Mouse (Mus musculus) hindbrain, postnatal 0 days (tissue): ENCODE measurements around the gene Nap1l4. TPM values are rescaled to one million over a fixed set of nuclear protein-coding genes. Genes with fewer than 3 reads are reported as not detected.

Experiments used
- ATAC-seq: fragments of 200-750 bp; cut with Nextera tagmentation; 2 replicates; pipeline ENCODE4 v1.8.0; 2017; ENCODE audit warnings: mild to moderate bottlenecking, moderate TSS enrichment, moderate library complexity
- DNase-seq: peaks from one replicate; pipeline ENCODE4 v3.0.0-alpha.2; 2015; ENCODE audit warnings: low spot score
- H3K27ac ChIP-seq: fragments of 300-500 bp; sonication (generic); 2 replicates; pipeline ENCODE4 v1.5.1; 2014; ENCODE audit warnings: mild to moderate bottlenecking
- H3K27me3 ChIP-seq: fragments of 300-500 bp; sonication (generic); 2 replicates; pipeline ENCODE4 v1.6.1; 2014; ENCODE audit warnings: low read length, mixed read lengths; ENCODE audit not compliant: insufficient read depth
- H3K36me3 ChIP-seq: fragments of 300-500 bp; sonication (generic); 2 replicates; pipeline ENCODE4 v1.6.1; 2014; ENCODE audit warnings: low read length, mixed read lengths; ENCODE audit not compliant: insufficient read depth
- H3K4me1 ChIP-seq: fragments of 300-500 bp; sonication (generic); 2 replicates; pipeline ENCODE4 v1.6.1; 2014; ENCODE audit warnings: antibody characterized with exemption, low read length, mixed read lengths; ENCODE audit not compliant: insufficient read depth
- H3K4me2 ChIP-seq: fragments of 300-500 bp; sonication (generic); 2 replicates; pipeline ENCODE4 v1.6.1; 2014; ENCODE audit warnings: low read depth, mild to moderate bottlenecking, low read length, moderate library complexity, mixed read lengths
- H3K4me3 ChIP-seq: fragments of 300-500 bp; sonication (generic); 2 replicates; pipeline ENCODE4 v1.5.1; 2014; ENCODE audit warnings: low read length
- H3K9ac ChIP-seq: fragments of 300-500 bp; sonication (generic); replicated peaks from 2 replicates; pipeline ENCODE4 v1.6.1; 2014; ENCODE audit warnings: mild to moderate bottlenecking, low read length, moderate library complexity, mixed read lengths
- H3K9me3 ChIP-seq: fragments of 300-500 bp; sonication (generic); 2 replicates; pipeline ENCODE4 v1.6.1; 2016; ENCODE audit warnings: low read length, mixed read lengths
- CTCF ChIP-seq: IDR thresholded peaks from 2 replicates; pipeline ENCODE4 v1.5.1; 2016; ENCODE audit warnings: antibody characterized with exemption, control low read depth, low read depth
- WGBS: fragments of 180-500 bp; shearing (Covaris S2); extraction: QIAGEN DNeasy Blood & Tissue Kit; methylation state at CpG from one replicate; pipeline ENCODE4 v1.1.7; 2014; 5-methylcytosine and 5-hydroxymethylcytosine counted together
- polyA plus RNA-seq: library from polyadenylated mRNA; unstranded; fragments of >200 nt; fragmentation: Nextera tagmentation; extraction: Ambion mirVana; gene quantifications from 2 replicates; pipeline ENCODE4 v1.2.1, GENCODE M21; 2015
- total RNA-seq: library from RNA; depleted of rRNA; stranded (reverse); fragments of >200 nt; gene quantifications from 2 replicates; pipeline ENCODE4 v1.2.3, GENCODE M21; 2014

The Nap1l4 gene
- total and polyA plus RNA-seq, 2 experiments from 2014 or later: 140 to 253 TPM

- no peak for ATAC-seq
- Histone ChIP-seq H3K4me2 (no peak overlapping the region), H3K9me3 (no peaks in the 10 kb centered on the region), H3K4me1 (no peaks in the 10 kb centered on the region), H3K36me3 (peaks cover 82% of the 10 kb centered on the region), H3K9ac (no peak overlapping the region), H3K4me3 (no peak overlapping the region), H3K27me3 (no peaks in the 10 kb centered on the region), H3K27ac (no peak overlapping the region)
- DNase-seq: no peak
- TF ChIP-seq CTCF: no peak
- WGBS: 92% methylated on average over 2 of the region's 2 CpGs
Measured at GRCm38 (mm10) chr7:143533284-143533683, 15.6 kb downstream of the Nap1l4 start.

GRCm38 (mm10) chr7:143532410-143532809 is 16.5 kb downstream of the Nap1l4 start:
- H3K9ac ChIP-seq: no peak overlapping the region
- no peak for TF ChIP-seq CTCF

GRCm38 (mm10) chr7:143519333-143519732 is 29.6 kb downstream of the Nap1l4 start:
- Histone ChIP-seq H3K9me3 (no peaks in the 10 kb centered on the region), H3K27ac (no peak overlapping the region), H3K4me3 (no peak overlapping the region), H3K4me2 (no peak overlapping the region), H3K27me3 (no peaks in the 10 kb centered on the region), H3K9ac (no peak overlapping the region), H3K4me1 (no peaks in the 10 kb centered on the region), H3K36me3 (peaks cover 90% of the 10 kb centered on the region)
- WGBS: 85% methylated on average over 4 of the region's 4 CpGs
- no peak for ATAC-seq
- no peak for DNase-seq
- no peak for TF ChIP-seq CTCF

More at GRCm38 (mm10) chr7:143532410-143532809, 16.5 kb downstream of the Nap1l4 start:
- Histone ChIP-seq H3K36me3 (peaks cover 82% of the 10 kb centered on the region), H3K27me3 (no peaks in the 10 kb centered on the region), H3K4me3 (no peak overlapping the region), H3K4me2 (no peak overlapping the region), H3K4me1 (no peaks in the 10 kb centered on the region), H3K27ac (no peak overlapping the region), H3K9me3 (no peaks in the 10 kb centered on the region)
- DNase-seq (no peak), ATAC-seq (no peak)
- WGBS: 75% methylated on average over 1 of the region's 1 CpGs

- peaks cover 61% of the 10 kb centered on the region for H3K36me3 ChIP-seq
- no peaks in the 10 kb centered on the region for H3K27me3 ChIP-seq
Measured at GRCm38 (mm10) chr7:143514416-143514768, 34.5 kb downstream of the Nap1l4 start.

GRCm38 (mm10) chr7:143513763-143514415 is 35.0 kb downstream of the Nap1l4 start:
- Histone ChIP-seq H3K36me3 (peaks cover 57% of the 10 kb centered on the region), H3K4me3 (no peak overlapping the region), H3K27ac (no peak overlapping the region), H3K4me1 (no peaks in the 10 kb centered on the region), H3K9ac (no peak overlapping the region), H3K27me3 (no peaks in the 10 kb centered on the region), H3K9me3 (no peaks in the 10 kb centered on the region), H3K4me2 (no peak overlapping the region)
- DNase-seq (no peak), ATAC-seq (no peak)
- TF ChIP-seq CTCF: no peak
- WGBS: 91% methylated on average over 10 of the region's 10 CpGs

More at GRCm38 (mm10) chr7:143514416-143514768, 34.5 kb downstream of the Nap1l4 start:
- H3K4me2 ChIP-seq: no peak overlapping the region
- no peak overlapping the region for H3K9ac ChIP-seq
- no peak for TF ChIP-seq CTCF
- H3K27ac ChIP-seq: no peak overlapping the region
- no peaks in the 10 kb centered on the region for H3K9me3 ChIP-seq
- DNase-seq (no peak), ATAC-seq (no peak)
- no peak overlapping the region for H3K4me3 ChIP-seq
- 95% methylated on average over 4 of the region's 4 CpGs for WGBS
- H3K4me1 ChIP-seq: no peaks in the 10 kb centered on the region

- Histone ChIP-seq H3K9ac (no peak overlapping the region), H3K36me3 (peaks cover 32% of the 10 kb centered on the region), H3K4me3 (no peak overlapping the region), H3K4me2 (no peak overlapping the region), H3K27me3 (no peaks in the 10 kb centered on the region), H3K27ac (no peak overlapping the region), H3K9me3 (no peaks in the 10 kb centered on the region), H3K4me1 (no peaks in the 10 kb centered on the region)
- DNase-seq (no peak), ATAC-seq (no peak)
- TF ChIP-seq CTCF: no peak
Measured at GRCm38 (mm10) chr7:143511335-143511712, 37.6 kb downstream of the Nap1l4 start.

- Histone ChIP-seq H3K9ac (no peak overlapping the region), H3K9me3 (no peaks in the 10 kb centered on the region), H3K27me3 (no peaks in the 10 kb centered on the region), H3K4me3 (no peak overlapping the region), H3K4me2 (no peak overlapping the region), H3K4me1 (no peaks in the 10 kb centered on the region), H3K36me3 (peaks cover 30% of the 10 kb centered on the region), H3K27ac (no peak overlapping the region)
- TF ChIP-seq CTCF: no peak
- WGBS: 88% methylated on average over 3 of the region's 3 CpGs
- DNase-seq (peak; percentile 7), ATAC-seq (no peak)
Measured at GRCm38 (mm10) chr7:143510593-143511334, 38.1 kb downstream of the Nap1l4 start.
